Mouse (Mus musculus) heart, embryonic 12.5 days (tissue): Measurements from ENCODE around the gene Hoxd10. TPM values are rescaled to one million over a fixed set of nuclear protein-coding genes. Genes with fewer than 3 reads are reported as not detected.

Experiments
- ATAC-seq: fragments of 200-750 bp; cut with Nextera tagmentation; 2 replicates; pipeline ENCODE4 v1.8.0; 2017; ENCODE audit warnings: moderate TSS enrichment, moderate library complexity; ENCODE audit not compliant: insufficient number of reproducible peaks, low FRiP score
- H3K27ac ChIP-seq: fragments of 300-500 bp; sonication (generic); 2 replicates; pipeline ENCODE4 v1.5.1; 2016; ENCODE audit warnings: mild to moderate bottlenecking, moderate library complexity; ENCODE audit not compliant: poor library complexity, severe bottlenecking
- H3K27me3 ChIP-seq: fragments of 300-500 bp; sonication (generic); replicated peaks from 2 replicates; pipeline ENCODE4 v1.6.1; 2016; ENCODE audit warnings: mild to moderate bottlenecking, moderate library complexity
- H3K36me3 ChIP-seq: fragments of 300-500 bp; sonication (generic); 2 replicates; pipeline ENCODE4 v1.6.1; 2016; ENCODE audit warnings: mild to moderate bottlenecking, moderate library complexity
- H3K4me1 ChIP-seq: fragments of 300-500 bp; sonication (generic); replicated peaks from 2 replicates; pipeline ENCODE4 v1.6.1; 2016; ENCODE audit warnings: mild to moderate bottlenecking
- H3K4me2 ChIP-seq: fragments of 300-500 bp; sonication (generic); 2 replicates; pipeline ENCODE4 v1.6.1; 2016; ENCODE audit warnings: mild to moderate bottlenecking, moderate library complexity
- H3K4me3 ChIP-seq: fragments of 300-500 bp; sonication (generic); 2 replicates; pipeline ENCODE4 v1.5.1; 2016; ENCODE audit warnings: mild to moderate bottlenecking
- H3K9ac ChIP-seq: fragments of 300-500 bp; sonication (generic); 2 replicates; pipeline ENCODE4 v1.6.1; 2016; ENCODE audit warnings: mild to moderate bottlenecking, moderate library complexity
- H3K9me3 ChIP-seq: fragments of 300-500 bp; sonication (generic); replicated peaks from 2 replicates; pipeline ENCODE4 v1.6.1; 2016; ENCODE audit warnings: mild to moderate bottlenecking, moderate library complexity
- WGBS: fragments of 180-500 bp; shearing (Covaris S2); methylation state at CpG from one replicate; pipeline ENCODE4 v1.1.7; 2016; 5-methylcytosine and 5-hydroxymethylcytosine counted together
- polyA plus RNA-seq: library from polyadenylated mRNA; unstranded; fragments of >200 nt; fragmentation: Nextera tagmentation; extraction: Ambion mirVana; gene quantifications from 2 replicates; pipeline ENCODE4 v1.2.1, GENCODE M21; 2016

Gene Hoxd10
- polyA plus RNA-seq, 1 experiment from 2014 or later, result not detected

DNA sequence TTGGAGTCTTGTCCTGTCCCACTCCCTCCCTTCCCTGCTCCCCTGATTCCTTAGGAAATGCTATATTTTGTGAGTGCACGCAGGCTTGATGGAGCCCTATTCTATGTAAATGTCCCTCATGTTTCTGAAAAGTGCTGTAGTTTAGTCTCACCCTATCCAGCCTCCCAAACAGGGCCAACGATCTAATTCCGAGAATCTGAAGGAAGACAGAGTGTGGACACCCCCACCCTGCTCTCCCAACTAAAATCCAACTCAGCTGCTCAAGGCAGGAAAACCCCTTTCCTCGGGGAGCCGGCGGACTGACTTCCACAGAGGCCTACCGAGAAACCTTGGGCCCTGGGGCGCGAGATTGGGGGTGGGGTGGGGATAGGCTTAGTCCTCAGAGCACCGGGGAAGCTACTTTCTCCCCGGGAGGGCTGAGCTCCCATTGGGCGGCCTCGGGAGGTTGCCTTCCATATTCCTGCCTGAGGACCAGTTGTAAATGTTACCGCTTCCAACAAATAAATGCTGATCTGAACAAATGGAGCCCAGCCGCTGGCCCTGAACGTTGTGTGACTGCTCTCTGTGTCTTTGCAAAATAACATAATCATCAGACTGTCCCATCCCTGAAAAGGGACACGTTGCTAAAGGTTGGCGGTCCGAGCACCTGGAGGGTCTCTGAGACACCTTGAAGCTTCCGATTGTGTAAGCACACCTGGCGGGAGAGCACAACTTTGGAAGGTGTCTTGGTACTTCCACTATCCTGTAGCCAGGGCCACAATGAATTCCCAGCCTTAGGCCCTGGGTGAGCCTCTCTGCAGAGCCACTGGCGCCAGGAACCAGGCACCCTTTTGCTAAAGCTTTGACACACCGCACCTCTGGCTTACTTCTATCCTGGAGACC, 8.2 kb downstream of the Hoxd10 start:
- H3K4me3 ChIP-seq, result no peak overlapping the region
- H3K27me3 ChIP-seq, result peaks cover 92% of the 10 kb centered on the region
- H3K9ac ChIP-seq, result no peak overlapping the region
- H3K9me3 ChIP-seq, result no peaks in the 10 kb centered on the region
- H3K4me2 ChIP-seq, result no peak overlapping the region
- H3K36me3 ChIP-seq, result no peaks in the 10 kb centered on the region
- WGBS, result 2% methylated on average over 23 of the region's 23 CpGs
- ATAC-seq, result no peak
- no peak overlapping the region for H3K27ac ChIP-seq
- H3K4me1 ChIP-seq, result peaks cover 18% of the 10 kb centered on the region

DNA sequence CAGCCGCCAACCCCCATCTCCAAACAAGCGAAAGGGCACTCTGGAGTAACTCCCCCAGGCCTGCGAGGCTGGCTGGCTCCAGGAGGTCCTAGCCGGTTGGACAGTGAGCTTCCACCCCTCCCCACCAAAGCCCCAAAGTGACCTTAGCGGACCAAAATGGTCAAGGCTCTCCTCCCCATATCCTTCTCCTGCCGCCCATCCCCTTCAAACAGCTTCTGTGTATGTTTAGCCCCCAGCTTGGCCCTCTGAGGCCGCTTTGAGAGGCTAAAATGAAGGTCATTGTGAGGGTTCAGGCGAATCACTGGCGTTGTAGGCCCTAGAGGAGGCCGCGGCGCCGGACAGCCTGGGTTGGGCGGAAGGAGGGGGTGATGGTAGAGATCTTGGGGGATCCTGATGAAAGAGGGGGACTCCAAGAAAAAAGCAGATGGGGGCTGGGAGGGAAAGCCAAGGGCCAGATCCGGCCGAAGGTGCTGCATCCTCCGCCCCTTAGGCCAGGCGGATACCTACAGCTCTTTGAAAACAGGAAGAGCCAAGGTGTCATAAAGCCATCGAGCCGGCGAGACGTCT, 8.9 kb downstream of the Hoxd10 start:
- no peak overlapping the region for H3K27ac ChIP-seq
- H3K4me3 ChIP-seq, result no peak overlapping the region
- no peak for ATAC-seq
- H3K9me3 ChIP-seq, result no peaks in the 10 kb centered on the region
- peaks cover 25% of the 10 kb centered on the region for H3K4me1 ChIP-seq
- H3K9ac ChIP-seq, result no peak overlapping the region
- H3K36me3 ChIP-seq, result no peaks in the 10 kb centered on the region
- no peak overlapping the region for H3K4me2 ChIP-seq
- peaks cover 92% of the 10 kb centered on the region for H3K27me3 ChIP-seq
- 5% methylated on average over 22 of the region's 22 CpGs for WGBS

DNA sequence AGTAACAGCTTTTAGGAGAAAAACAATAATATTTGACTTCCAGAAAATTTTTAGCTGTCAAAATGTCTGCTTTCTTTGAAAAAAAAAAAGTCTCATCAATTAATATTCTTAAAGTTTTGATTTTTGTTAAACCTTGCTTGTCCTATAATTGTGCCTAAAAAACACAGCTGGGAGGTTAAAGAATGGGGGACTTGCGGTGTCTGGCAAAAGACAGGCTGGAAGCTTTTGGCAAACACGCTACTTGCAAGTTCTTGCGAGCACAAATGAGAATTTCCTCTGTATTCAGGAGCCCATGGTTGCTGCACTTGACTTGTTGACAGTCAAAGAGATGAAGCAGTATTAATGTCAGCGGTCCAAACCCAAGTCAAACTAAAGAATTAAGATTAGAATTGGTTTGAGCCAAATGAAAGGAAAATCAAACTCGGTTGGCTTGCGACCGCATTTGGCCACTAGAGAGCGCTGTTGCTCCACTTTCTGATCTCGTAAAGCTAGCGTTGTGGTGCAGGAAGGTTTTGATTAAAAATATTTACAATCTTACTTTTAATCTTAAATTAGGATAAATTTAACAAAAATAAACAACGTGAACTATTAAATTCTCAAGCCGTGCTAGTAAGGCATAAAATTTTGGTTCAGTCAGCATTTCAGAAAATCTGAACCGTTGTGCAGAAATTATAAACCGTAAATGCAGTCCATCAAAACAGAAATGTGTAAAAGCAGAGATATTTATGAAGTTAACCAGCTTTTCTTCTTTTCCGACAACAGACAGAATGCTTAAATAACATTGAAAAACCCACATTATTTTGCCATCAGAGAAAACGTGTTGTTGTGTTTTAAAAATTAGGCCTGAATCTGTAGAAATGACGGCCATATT, 10.5 kb downstream of the Hoxd10 start:
- Histone ChIP-seq H3K9me3 (no peaks in the 10 kb centered on the region), H3K27ac (no peak overlapping the region), H3K4me2 (no peak overlapping the region), H3K27me3 (peaks cover 89% of the 10 kb centered on the region), H3K4me3 (no peak overlapping the region), H3K9ac (no peak overlapping the region), H3K4me1 (peaks cover 27% of the 10 kb centered on the region), H3K36me3 (no peaks in the 10 kb centered on the region)
- ATAC-seq, result no peak
- 14% methylated on average over 17 of the region's 17 CpGs for WGBS

DNA sequence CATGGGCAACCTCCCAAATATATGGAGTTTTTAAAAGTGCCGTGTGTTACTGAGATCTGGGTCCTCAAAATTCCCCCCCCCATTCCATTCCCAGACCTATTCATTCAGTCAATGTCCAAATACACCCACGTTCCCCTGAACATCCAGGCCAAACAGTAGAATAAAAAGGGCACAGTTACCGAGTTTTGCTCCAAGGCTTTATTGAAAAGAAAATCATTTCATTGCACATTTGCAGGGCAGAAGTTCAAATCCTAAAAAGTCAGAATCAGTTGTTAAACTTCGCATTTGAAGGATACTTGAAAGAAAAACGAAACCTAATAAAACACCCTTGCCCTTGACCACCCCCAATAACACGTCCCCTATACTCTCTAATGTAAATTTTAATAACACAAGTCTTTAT, 11.1 kb downstream of the Hoxd10 start:
- 17% methylated on average over 6 of the region's 6 CpGs for WGBS
- no peak overlapping the region for H3K4me2 ChIP-seq
- no peak overlapping the region for H3K9ac ChIP-seq
- no peaks in the 10 kb centered on the region for H3K36me3 ChIP-seq
- H3K27me3 ChIP-seq, result peaks cover 89% of the 10 kb centered on the region
- no peak overlapping the region for H3K4me3 ChIP-seq
- no peak overlapping the region for H3K27ac ChIP-seq
- H3K9me3 ChIP-seq, result no peaks in the 10 kb centered on the region
- H3K4me1 ChIP-seq, result peaks cover 21% of the 10 kb centered on the region
- ATAC-seq, result no peak

DNA sequence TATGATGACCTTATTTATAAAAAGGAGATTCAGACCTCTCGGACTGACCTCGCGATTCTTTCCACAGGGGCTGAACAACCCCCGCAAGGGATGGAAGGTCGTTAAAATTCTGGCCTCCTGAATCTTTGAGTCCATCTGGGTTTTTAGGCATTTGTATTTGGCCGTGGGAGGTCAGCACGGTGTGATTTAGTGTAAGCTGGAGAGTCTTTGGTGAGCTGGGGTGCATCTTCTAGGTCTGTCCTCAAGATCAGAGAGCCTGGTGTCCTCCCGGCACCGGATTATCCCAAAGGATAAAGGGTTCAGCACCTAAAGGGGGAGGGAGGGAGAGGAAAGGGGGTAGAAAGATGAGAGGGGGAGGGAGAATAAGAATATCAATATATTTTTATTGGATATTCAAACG, 11.6 kb downstream of the Hoxd10 start:
- Histone ChIP-seq H3K9ac (no peak overlapping the region), H3K4me2 (no peak overlapping the region), H3K4me1 (peaks cover 16% of the 10 kb centered on the region), H3K27ac (no peak overlapping the region), H3K4me3 (no peak overlapping the region), H3K36me3 (no peaks in the 10 kb centered on the region), H3K27me3 (peaks cover 89% of the 10 kb centered on the region), H3K9me3 (no peaks in the 10 kb centered on the region)
- ATAC-seq, result no peak
- WGBS, result 5% methylated on average over 10 of the region's 10 CpGs

DNA sequence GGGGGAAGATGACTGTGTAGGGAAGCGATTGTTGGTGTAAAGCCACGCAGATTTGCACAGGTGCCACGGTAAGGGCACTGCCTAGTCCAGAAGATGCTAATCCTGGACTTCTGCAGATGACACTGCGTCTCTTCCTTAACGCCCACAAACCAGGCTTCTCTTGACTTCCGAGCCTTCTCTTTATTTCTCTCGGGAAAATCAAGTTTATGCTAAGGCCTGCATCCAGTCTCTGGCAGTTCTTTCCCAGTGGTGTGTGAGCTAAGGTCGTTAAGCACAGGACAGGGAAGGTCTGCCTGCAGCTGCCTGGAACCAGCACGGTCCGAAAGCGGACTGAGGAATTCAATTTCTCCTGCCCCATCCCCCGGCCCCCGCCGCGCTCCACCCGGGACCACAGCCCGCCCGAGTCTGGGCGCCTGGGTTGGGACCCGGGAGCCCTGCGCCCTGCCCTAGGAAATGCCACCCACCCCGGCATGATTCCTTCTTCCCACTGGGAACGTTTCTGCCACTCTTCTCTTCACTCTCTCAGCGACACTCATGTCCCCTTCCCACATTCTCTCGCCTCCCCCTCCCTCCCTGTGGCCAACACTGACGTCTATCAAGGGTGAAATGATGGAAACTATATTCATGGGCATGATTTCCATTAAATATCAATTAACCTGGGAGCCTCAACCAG, 12.1 kb downstream of the Hoxd10 start:
- no peak for ATAC-seq
- H3K36me3 ChIP-seq, result no peaks in the 10 kb centered on the region
- WGBS, result 2% methylated on average over 26 of the region's 26 CpGs
- H3K4me3 ChIP-seq, result no peak overlapping the region
- H3K4me2 ChIP-seq, result no peak overlapping the region
- no peak overlapping the region for H3K27ac ChIP-seq
- no peak overlapping the region for H3K9ac ChIP-seq
- H3K4me1 ChIP-seq, result peaks cover 13% of the 10 kb centered on the region
- H3K27me3 ChIP-seq, result peaks cover 89% of the 10 kb centered on the region
- no peaks in the 10 kb centered on the region for H3K9me3 ChIP-seq

DNA sequence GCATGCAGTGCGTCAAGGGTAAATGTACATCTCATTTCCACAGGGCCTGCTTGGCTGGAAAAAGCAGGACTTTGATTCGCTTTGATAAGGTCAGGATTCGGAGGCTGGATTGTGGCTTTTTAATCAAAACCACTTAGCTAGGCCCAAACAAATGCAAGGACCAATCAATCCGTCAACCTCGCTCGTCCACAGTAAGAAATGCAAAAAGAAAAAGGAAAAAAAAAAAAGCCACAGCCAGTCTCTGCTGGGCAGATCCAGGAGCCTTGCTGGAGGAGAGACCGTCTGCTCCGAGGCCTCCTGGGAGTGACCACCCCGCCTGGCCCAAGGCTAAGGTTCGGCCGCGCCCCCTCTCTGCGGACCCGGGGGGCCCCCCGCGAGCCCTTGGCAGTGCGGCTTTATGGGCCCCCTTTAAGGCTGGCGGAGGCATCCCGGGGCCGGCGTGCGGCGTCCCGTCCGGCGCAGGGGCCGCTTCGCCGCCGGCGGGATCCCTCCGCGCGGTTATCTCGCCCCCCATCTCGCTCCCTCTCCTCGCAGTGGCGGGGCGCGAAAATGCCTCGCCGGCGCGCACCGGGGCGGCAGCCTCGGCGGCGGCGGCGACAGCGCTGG, 12.8 kb downstream of the Hoxd10 start, which contains the start of gene Hoxd8:
Gene Hoxd8 (plus strand): TSS at position 223 of the 606 bp plus-strand sequence.
- peak; percentile 55; the same call in 1 of the 2 replicates for ATAC-seq
- whole genome bisulfite sequencing, result 1% methylated on average over 36 of the region's 52 CpGs
- H3K9ac ChIP-seq, result peak within 1 kb of the TSS; percentile 62; the same call in 1 of the 2 replicates

DNA sequence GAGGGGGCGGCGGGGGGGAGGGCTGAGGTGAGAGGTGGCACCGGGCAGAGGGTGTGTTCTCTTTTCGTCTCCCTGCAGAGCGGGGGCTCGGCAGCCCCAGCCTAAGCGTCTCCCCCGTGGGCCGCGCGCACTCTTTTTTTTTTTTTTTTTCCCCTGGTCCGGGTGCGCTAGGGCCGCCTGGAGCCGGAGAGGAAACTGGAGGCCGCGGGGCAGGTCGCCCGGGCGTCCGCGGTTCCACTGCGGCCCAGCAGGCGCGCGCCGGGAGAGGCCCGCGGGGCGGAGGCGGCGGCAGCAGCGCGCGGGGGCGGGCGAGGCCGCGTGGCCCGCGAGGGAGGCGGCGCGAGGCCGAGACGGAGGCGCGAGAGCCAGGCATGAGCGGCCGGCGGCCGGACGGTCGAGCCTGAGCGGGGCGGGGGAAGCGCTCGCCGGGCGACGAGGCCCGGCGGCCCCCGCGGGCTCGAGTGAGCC, 13.3 kb downstream of the Hoxd10 start:
- H3K36me3 ChIP-seq, result no peaks in the 10 kb centered on the region
- under 1% methylated on average over 43 of the region's 66 CpGs for WGBS
- H3K9me3 ChIP-seq, result no peaks in the 10 kb centered on the region
- H3K4me3 ChIP-seq, result peak overlapping the region; percentile 54
- H3K9ac ChIP-seq, result peak overlapping the region; percentile 62; the same call in 1 of the 2 replicates
- H3K27ac ChIP-seq, result no peak overlapping the region
- peak overlapping the region; percentile 88 for H3K4me2 ChIP-seq
- H3K4me1 ChIP-seq, result peaks cover 13% of the 10 kb centered on the region
- ATAC-seq, result peak; percentile 45; the same call in 1 of the 2 replicates
- peaks cover 89% of the 10 kb centered on the region for H3K27me3 ChIP-seq

More for the DNA sequence above, 12.8 kb downstream of the Hoxd10 start, which contains the start of gene Hoxd8:
- no peaks in the 10 kb centered on the region for H3K9me3 ChIP-seq
- peak within 1 kb of the TSS; percentile 88 for H3K4me2 ChIP-seq
- H3K27ac ChIP-seq, result no peak within 1 kb of the TSS
- H3K27me3 ChIP-seq, result peaks cover 89% of the 10 kb centered on the region
- peaks cover 13% of the 10 kb centered on the region for H3K4me1 ChIP-seq
- no peaks in the 10 kb centered on the region for H3K36me3 ChIP-seq
- H3K4me3 ChIP-seq, result peak within 1 kb of the TSS; percentile 54

DNA sequence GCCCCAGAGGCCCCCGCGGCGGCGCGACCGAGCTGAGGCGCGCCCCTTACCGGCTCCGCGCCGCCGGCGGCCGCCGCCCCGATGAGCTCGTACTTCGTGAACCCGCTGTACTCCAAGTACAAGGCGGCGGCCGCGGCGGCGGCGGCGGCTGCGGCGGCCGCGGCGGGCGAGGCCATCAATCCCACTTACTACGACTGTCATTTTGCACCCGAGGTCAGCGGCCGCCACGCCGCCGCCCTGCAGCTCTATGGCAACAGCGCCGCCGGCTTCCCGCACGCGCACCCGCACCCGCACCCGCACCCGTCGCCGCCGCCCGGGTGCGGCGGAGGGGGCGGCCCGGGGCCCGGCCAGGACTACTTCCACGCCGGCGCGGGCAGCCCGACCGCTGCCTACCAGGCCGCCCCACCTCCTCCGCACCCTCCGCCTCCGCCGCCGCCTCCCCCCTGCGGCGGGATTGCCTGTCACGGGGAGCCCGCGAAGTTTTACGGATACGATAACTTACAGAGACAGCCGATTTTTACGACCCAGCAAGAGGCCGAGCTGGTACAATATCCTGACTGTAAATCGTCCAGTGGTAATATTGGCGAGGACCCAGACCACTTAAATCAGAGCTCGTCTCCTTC, 13.9 kb downstream of the Hoxd10 start:
- under 1% methylated on average over 60 of the region's 85 CpGs for WGBS

More for the DNA sequence above, 13.9 kb downstream of the Hoxd10 start:
- H3K4me1 ChIP-seq, result peaks cover 13% of the 10 kb centered on the region
- H3K4me2 ChIP-seq, result peak overlapping the region; percentile 88
- peak overlapping the region; percentile 54 for H3K4me3 ChIP-seq
- peaks cover 89% of the 10 kb centered on the region for H3K27me3 ChIP-seq
- no peaks in the 10 kb centered on the region for H3K36me3 ChIP-seq
- ATAC-seq, result no peak
- no peak overlapping the region for H3K27ac ChIP-seq
- H3K9me3 ChIP-seq, result no peaks in the 10 kb centered on the region
- H3K9ac ChIP-seq, result peak overlapping the region; percentile 62; the same call in 1 of the 2 replicates
